Mouse (Mus musculus): ENCODE results near the gene Hspb8. TPM values are rescaled to one million over a fixed set of nuclear protein-coding genes. Genes with fewer than 3 reads are reported as not detected.

The Hspb8 gene
- total and polyA plus RNA-seq, 3 experiments = not detected

GRCm38 (mm10) chr5:116396104-116396503 lies 26.6 kb downstream of the Hspb8 start:
- no peak overlapping the region for H3K4me3 ChIP-seq (ENCODE audit: control insufficient read depth in 1 of 2, insufficient read depth in 1 of 2, low read depth in 2 of 2, low read length in 2 of 2)
- H3K27ac ChIP-seq (ENCODE audit: control insufficient read depth, low read depth, low read length) = no peak overlapping the region
- H3K9me3 ChIP-seq (replicated peaks; ENCODE audit: insufficient read depth, low read length) = no peaks in the 10 kb centered on the region
- no peaks in the 10 kb centered on the region for H3K4me1 ChIP-seq (ENCODE audit: control insufficient read depth in 1 of 2, insufficient read depth in 2 of 2, low read length in 2 of 2)
- H3K27me3 ChIP-seq (ENCODE audit: control insufficient read depth in 1 of 2, insufficient read depth in 2 of 2, low read length in 2 of 2) = no peaks in the 10 kb centered on the region
- no peaks in the 10 kb centered on the region for H3K36me3 ChIP-seq (ENCODE audit: control insufficient read depth in 1 of 2, insufficient read depth in 2 of 2, low read length in 2 of 2)
- no peak for DNase-seq (ENCODE audit: low read depth, low spot score)
- no peaks in the 10 kb centered on the region for H3K79me2 ChIP-seq (ENCODE audit: control insufficient read depth, insufficient read depth, low read length, poor library complexity)
- H3K9ac ChIP-seq (ENCODE audit: control insufficient read depth, low read depth, low read length, poor library complexity, severe bottlenecking) = no peak overlapping the region
- TF ChIP-seq BHLHE40 (IDR thresholded peaks at IDR 0.05; ENCODE audit: borderline replicate concordance, low read depth, low read length) (no peak), CTCF (IDR thresholded peaks at IDR 0.05 in 2 of 3, conservative IDR thresholded peaks at IDR 0.05 in 1 of 3; ENCODE audit: control insufficient read depth in 1 of 3, insufficient read depth in 1 of 3, low read depth in 2 of 3, low read length in 3 of 3, poor library complexity in 1 of 3, severe bottlenecking in 1 of 3) (no peak), RCOR1 (IDR thresholded peaks at IDR 0.05; ENCODE audit: low read depth, low read length) (no peak), MEF2A (IDR thresholded peaks at IDR 0.05; ENCODE audit: extremely low read depth, insufficient replicate concordance, low read depth, low read length, poor library complexity, severe bottlenecking) (no peak), ZMIZ1 (IDR thresholded peaks at IDR 0.05; ENCODE audit: low read depth, low read length) (no peak), POLR2A (IDR thresholded peaks at IDR 0.05; ENCODE audit: control insufficient read depth in 1 of 2, insufficient read depth in 1 of 2, low read depth in 1 of 2, low read length in 2 of 2, poor library complexity in 1 of 2) (no peak), ETS1 (IDR thresholded peaks at IDR 0.05; ENCODE audit: low read depth, low read length) (no peak), ZC3H11A (IDR thresholded peaks at IDR 0.05; ENCODE audit: low read depth, low read length) (no peak), E2F4 (IDR thresholded peaks at IDR 0.05; ENCODE audit: borderline replicate concordance, low read depth, low read length) (no peak), NRF1 (IDR thresholded peaks at IDR 0.05; ENCODE audit: insufficient read depth, low read depth, low read length, poor library complexity, severe bottlenecking) (no peak), MXI1 (IDR thresholded peaks at IDR 0.05; ENCODE audit: low read depth, low read length) (no peak), EP300 (IDR thresholded peaks at IDR 0.05; ENCODE audit: low read depth in 1 of 2, low read length in 2 of 2) (no peak), UBTF (IDR thresholded peaks at IDR 0.05; ENCODE audit: borderline replicate concordance, insufficient read depth, low read depth, low read length) (no peak), MYB (IDR thresholded peaks at IDR 0.05; ENCODE audit: low read depth, low read length) (no peak), MAX (IDR thresholded peaks at IDR 0.05; ENCODE audit: low read length) (no peak)

GRCm38 (mm10) chr5:116392603-116393002 lies 30.1 kb downstream of the Hspb8 start:
- H3K4me1 ChIP-seq (ENCODE audit: control insufficient read depth in 1 of 2, insufficient read depth in 2 of 2, low read length in 2 of 2) = no peaks in the 10 kb centered on the region
- no peaks in the 10 kb centered on the region for H3K36me3 ChIP-seq (ENCODE audit: control insufficient read depth in 1 of 2, insufficient read depth in 2 of 2, low read length in 2 of 2)
- no peak overlapping the region for H3K4me3 ChIP-seq (ENCODE audit: control insufficient read depth in 1 of 2, insufficient read depth in 1 of 2, low read depth in 2 of 2, low read length in 2 of 2)
- no peaks in the 10 kb centered on the region for H3K79me2 ChIP-seq (ENCODE audit: control insufficient read depth, insufficient read depth, low read length, poor library complexity)
- H3K27me3 ChIP-seq (ENCODE audit: control insufficient read depth in 1 of 2, insufficient read depth in 2 of 2, low read length in 2 of 2) = no peaks in the 10 kb centered on the region
- no peaks in the 10 kb centered on the region for H3K9me3 ChIP-seq (replicated peaks; ENCODE audit: insufficient read depth, low read length)
- no peak for DNase-seq (ENCODE audit: low read depth, low spot score)
- no peak for TF ChIP-seq MYB (IDR thresholded peaks at IDR 0.05; ENCODE audit: low read depth, low read length)
- no peak for TF ChIP-seq EP300 (IDR thresholded peaks at IDR 0.05; ENCODE audit: low read depth in 1 of 2, low read length in 2 of 2)
- no peak for TF ChIP-seq BHLHE40 (IDR thresholded peaks at IDR 0.05; ENCODE audit: borderline replicate concordance, low read depth, low read length)
- TF ChIP-seq MYC (IDR thresholded peaks at IDR 0.05; ENCODE audit: low read depth, low read length) = no peak
- TF ChIP-seq ETS1 (IDR thresholded peaks at IDR 0.05; ENCODE audit: low read depth, low read length) = no peak
- no peak for TF ChIP-seq CHD1 (IDR thresholded peaks at IDR 0.05; ENCODE audit: low read depth, low read length)
- no peak for TF ChIP-seq ZC3H11A (IDR thresholded peaks at IDR 0.05; ENCODE audit: low read depth, low read length)
- TF ChIP-seq MEF2A (IDR thresholded peaks at IDR 0.05; ENCODE audit: extremely low read depth, insufficient replicate concordance, low read depth, low read length, poor library complexity, severe bottlenecking) = no peak
- no peak for TF ChIP-seq MAZ (IDR thresholded peaks at IDR 0.05; ENCODE audit: low read depth, low read length)
- no peak for TF ChIP-seq E2F4 (IDR thresholded peaks at IDR 0.05; ENCODE audit: borderline replicate concordance, low read depth, low read length)
- no peak for TF ChIP-seq NRF1 (IDR thresholded peaks at IDR 0.05; ENCODE audit: insufficient read depth, low read depth, low read length, poor library complexity, severe bottlenecking)
- no peak for TF ChIP-seq GABPA (IDR thresholded peaks at IDR 0.05; ENCODE audit: low read depth, low read length)
- TF ChIP-seq RCOR1 (IDR thresholded peaks at IDR 0.05; ENCODE audit: low read depth, low read length) = no peak
- no peak for TF ChIP-seq SMC3 (IDR thresholded peaks at IDR 0.05; ENCODE audit: low read depth, low read length)
- TF ChIP-seq TBP (IDR thresholded peaks at IDR 0.05; ENCODE audit: low read depth, low read length) = no peak
- no peak for TF ChIP-seq USF1 (IDR thresholded peaks at IDR 0.05; ENCODE audit: low read depth, low read length)
- TF ChIP-seq CTCF (IDR thresholded peaks at IDR 0.05 in 2 of 3, conservative IDR thresholded peaks at IDR 0.05 in 1 of 3; ENCODE audit: control insufficient read depth in 1 of 3, insufficient read depth in 1 of 3, low read depth in 2 of 3, low read length in 3 of 3, poor library complexity in 1 of 3, severe bottlenecking in 1 of 3) = no peak
- H3K9ac ChIP-seq (ENCODE audit: control insufficient read depth, low read depth, low read length, poor library complexity, severe bottlenecking) = no peak overlapping the region
- no peak overlapping the region for H3K27ac ChIP-seq (ENCODE audit: control insufficient read depth, low read depth, low read length)

All from MEL (cell line).